Mouse (Mus musculus): Measurements from ENCODE around the gene Cd47.

Cd47 gene

GRCm38 (mm10) chr16:49770320-49771189, 29.8 kb upstream of the Cd47 start:
- Histone ChIP-seq H3K36me3 (ENCODE audit: insufficient read depth, low read length) (no peaks in the 10 kb centered on the region), H3K4me3 (replicated peaks; ENCODE audit: low read length) (no peak overlapping the region), H3K4me1 (replicated peaks; ENCODE audit: low read depth, low read length) (peaks cover 15% of the 10 kb centered on the region), H3K27me3 (ENCODE audit: insufficient read depth, low read length) (0 out of 2 replicates have a peak, but pooled peaks cover 3% of the 10 kb centered on the region), H3K9me3 (ENCODE audit: low read length) (no peaks in the 10 kb centered on the region)
- no peak for TF ChIP-seq NANOG (IDR thresholded peaks at IDR 0.05; ENCODE audit: borderline replicate concordance, low read length)
- TF ChIP-seq POU5F1 (IDR thresholded peaks at IDR 0.05; ENCODE audit: borderline replicate concordance, low read length) = no peak
- no peak for TF ChIP-seq CTCF (conservative IDR thresholded peaks at IDR 0.05; ENCODE audit: low read length)

GRCm38 (mm10) chr16:49771609-49772396, 28.5 kb upstream of the Cd47 start:
- H3K4me1 ChIP-seq (replicated peaks; ENCODE audit: low read depth, low read length) = peaks cover 15% of the 10 kb centered on the region
- H3K4me3 ChIP-seq (replicated peaks; ENCODE audit: low read length) = no peak overlapping the region
- 0 out of 2 replicates have a peak, but pooled peaks cover 3% of the 10 kb centered on the region for H3K27me3 ChIP-seq (ENCODE audit: insufficient read depth, low read length)
- H3K9me3 ChIP-seq (ENCODE audit: low read length) = no peaks in the 10 kb centered on the region
- TF ChIP-seq CTCF (conservative IDR thresholded peaks at IDR 0.05; ENCODE audit: low read length) (no peak), NANOG (IDR thresholded peaks at IDR 0.05; ENCODE audit: borderline replicate concordance, low read length) (no peak), POU5F1 (IDR thresholded peaks at IDR 0.05; ENCODE audit: borderline replicate concordance, low read length) (no peak)
- H3K36me3 ChIP-seq (ENCODE audit: insufficient read depth, low read length) = no peaks in the 10 kb centered on the region

- TF ChIP-seq NANOG (IDR thresholded peaks at IDR 0.05; ENCODE audit: borderline replicate concordance, low read length) (no peak), CTCF (conservative IDR thresholded peaks at IDR 0.05; ENCODE audit: low read length) (no peak), POU5F1 (IDR thresholded peaks at IDR 0.05; ENCODE audit: borderline replicate concordance, low read length) (no peak)
Observed at GRCm38 (mm10) chr16:49772576-49772975, 27.8 kb upstream of the Cd47 start.

GRCm38 (mm10) chr16:49773068-49773467, 27.3 kb upstream of the Cd47 start:
- peaks cover 15% of the 10 kb centered on the region for H3K4me1 ChIP-seq (replicated peaks; ENCODE audit: low read depth, low read length)
- TF ChIP-seq POU5F1 (IDR thresholded peaks at IDR 0.05; ENCODE audit: borderline replicate concordance, low read length) (no peak), CTCF (conservative IDR thresholded peaks at IDR 0.05; ENCODE audit: low read length) (no peak), NANOG (IDR thresholded peaks at IDR 0.05; ENCODE audit: borderline replicate concordance, low read length) (no peak)
- H3K9me3 ChIP-seq (ENCODE audit: low read length) = no peaks in the 10 kb centered on the region
- H3K4me3 ChIP-seq (replicated peaks; ENCODE audit: low read length) = no peak overlapping the region
- H3K36me3 ChIP-seq (ENCODE audit: insufficient read depth, low read length) = no peaks in the 10 kb centered on the region
- H3K27me3 ChIP-seq (ENCODE audit: insufficient read depth, low read length) = 0 out of 2 replicates have a peak, but pooled peaks cover 3% of the 10 kb centered on the region

More at GRCm38 (mm10) chr16:49772576-49772975, 27.8 kb upstream of the Cd47 start:
- Histone ChIP-seq H3K36me3 (ENCODE audit: insufficient read depth, low read length) (no peaks in the 10 kb centered on the region), H3K27me3 (ENCODE audit: insufficient read depth, low read length) (0 out of 2 replicates have a peak, but pooled peaks cover 3% of the 10 kb centered on the region), H3K9me3 (ENCODE audit: low read length) (no peaks in the 10 kb centered on the region), H3K4me1 (replicated peaks; ENCODE audit: low read depth, low read length) (peaks cover 15% of the 10 kb centered on the region), H3K4me3 (replicated peaks; ENCODE audit: low read length) (no peak overlapping the region)

- Histone ChIP-seq H3K9me3 (ENCODE audit: low read length) (no peaks in the 10 kb centered on the region), H3K4me1 (replicated peaks; ENCODE audit: low read depth, low read length) (peaks cover 5% of the 10 kb centered on the region), H3K4me3 (replicated peaks; ENCODE audit: low read length) (no peak overlapping the region), H3K36me3 (ENCODE audit: insufficient read depth, low read length) (no peaks in the 10 kb centered on the region), H3K27me3 (ENCODE audit: insufficient read depth, low read length) (0 out of 2 replicates have a peak, but pooled peaks cover 3% of the 10 kb centered on the region)
- TF ChIP-seq NANOG (IDR thresholded peaks at IDR 0.05; ENCODE audit: borderline replicate concordance, low read length) = no peak
Observed at GRCm38 (mm10) chr16:49774059-49775001, 26.0 kb upstream of the Cd47 start.

GRCm38 (mm10) chr16:49775002-49775966, 25.0 kb upstream of the Cd47 start:
- no peaks in the 10 kb centered on the region for H3K9me3 ChIP-seq (ENCODE audit: low read length)
- no peak overlapping the region for H3K4me3 ChIP-seq (replicated peaks; ENCODE audit: low read length)
- H3K36me3 ChIP-seq (ENCODE audit: insufficient read depth, low read length) = no peaks in the 10 kb centered on the region
- no peaks in the 10 kb centered on the region for H3K4me1 ChIP-seq (replicated peaks; ENCODE audit: low read depth, low read length)
- H3K27me3 ChIP-seq (ENCODE audit: insufficient read depth, low read length) = 0 out of 2 replicates have a peak, but pooled peaks cover 3% of the 10 kb centered on the region
- TF ChIP-seq POU5F1 (IDR thresholded peaks at IDR 0.05; ENCODE audit: borderline replicate concordance, low read length) (no peak), CTCF (conservative IDR thresholded peaks at IDR 0.05; ENCODE audit: low read length) (no peak), NANOG (IDR thresholded peaks at IDR 0.05; ENCODE audit: borderline replicate concordance, low read length) (no peak)

GRCm38 (mm10) chr16:49776981-49777380, 23.4 kb upstream of the Cd47 start:
- Histone ChIP-seq H3K9me3 (ENCODE audit: low read length) (no peaks in the 10 kb centered on the region), H3K4me1 (replicated peaks; ENCODE audit: low read depth, low read length) (no peaks in the 10 kb centered on the region), H3K27me3 (ENCODE audit: insufficient read depth, low read length) (0 out of 2 replicates have a peak, but pooled peaks cover 3% of the 10 kb centered on the region), H3K4me3 (replicated peaks; ENCODE audit: low read length) (no peak overlapping the region), H3K36me3 (ENCODE audit: insufficient read depth, low read length) (no peaks in the 10 kb centered on the region)
- TF ChIP-seq CTCF (conservative IDR thresholded peaks at IDR 0.05; ENCODE audit: low read length) (no peak), POU5F1 (IDR thresholded peaks at IDR 0.05; ENCODE audit: borderline replicate concordance, low read length) (no peak), NANOG (IDR thresholded peaks at IDR 0.05; ENCODE audit: borderline replicate concordance, low read length) (no peak)

All from E14TG2a.4 (cell line).